Mouse (Mus musculus): ENCODE measurements around the gene Gm14418. TPM values are rescaled to one million over a fixed set of nuclear protein-coding genes. Genes with fewer than 3 reads are reported as not detected.

The Gm14418 gene
- 12.4 TPM for polyA plus RNA-seq (2014; fragmentation: Illumina TruSeq; extraction: RNeasy Lipid Tissue Mini Kit (QIAGEN cat#74804); ENCODE audit: low read depth, low replicate concordance)

GRCm38 (mm10) chr2:177398096-177398495 lies at the start of gene Gm14418:
TSS of gene Gm14418 (minus strand) at chr2:177398320.

Other genes with a start within 250 kb of the Gm14418 start
- gene Gm14410, start 191.9 kb downstream of the Gm14418 start, polyA plus RNA-seq (2014; fragmentation: Illumina TruSeq; extraction: RNeasy Lipid Tissue Mini Kit (QIAGEN cat#74804); ENCODE audit: low read depth, low replicate concordance) = 22.5 TPM
- gene Gm14409, start 131.3 kb downstream of the Gm14418 start, polyA plus RNA-seq (2014; fragmentation: Illumina TruSeq; extraction: RNeasy Lipid Tissue Mini Kit (QIAGEN cat#74804); ENCODE audit: low read depth, low replicate concordance) = not detected
- gene Gm14412, start 74.0 kb downstream of the Gm14418 start, polyA plus RNA-seq (2014; fragmentation: Illumina TruSeq; extraction: RNeasy Lipid Tissue Mini Kit (QIAGEN cat#74804); ENCODE audit: low read depth, low replicate concordance) = 0.40 TPM
- gene Zfp970, start 66.4 kb upstream of the Gm14418 start, polyA plus RNA-seq (2014; fragmentation: Illumina TruSeq; extraction: RNeasy Lipid Tissue Mini Kit (QIAGEN cat#74804); ENCODE audit: low read depth, low replicate concordance) = 90.1 TPM
- 69.2 TPM for gene Gm14403, start 99.9 kb upstream of the Gm14418 start, polyA plus RNA-seq (2014; fragmentation: Illumina TruSeq; extraction: RNeasy Lipid Tissue Mini Kit (QIAGEN cat#74804); ENCODE audit: low read depth, low replicate concordance)
- not detected for gene Gm14406, start 179.9 kb upstream of the Gm14418 start, polyA plus RNA-seq (2014; fragmentation: Illumina TruSeq; extraction: RNeasy Lipid Tissue Mini Kit (QIAGEN cat#74804); ENCODE audit: low read depth, low replicate concordance)